Mouse (Mus musculus): Measurements from ENCODE around the gene Slc16a12.
"Not testable (repeated sequence)": the region's sequence is repeated elsewhere in the genome, so short reads cannot be mapped to it uniquely, and the experiment has no call there.

Gene Slc16a12

GRCm38 (mm10) chr19:34746688-34747504 lies at the start of gene Slc16a12:
Slc16a12 (minus strand) TSS chr19:34747289.
- peak in 1 of 2 experiments; percentile 17 for DNase-seq (ENCODE audit: low spot score in 2 of 2)

GRCm38 (mm10) chr19:34796396-34796795 lies 49.3 kb upstream of the Slc16a12 start:
- DNase-seq (ENCODE audit: low spot score in 2 of 2) = no peak

GRCm38 (mm10) chr19:34782491-34782890 lies 35.4 kb upstream of the Slc16a12 start:
- DNase-seq (ENCODE audit: low spot score in 2 of 2) = no peak

GRCm38 (mm10) chr19:34778993-34779392 lies 31.9 kb upstream of the Slc16a12 start:
- no peak for DNase-seq (ENCODE audit: low spot score in 2 of 2)

- DNase-seq (ENCODE audit: low spot score in 2 of 2) = no peak
These were observed 31.0 kb upstream of the Slc16a12 start for GRCm38 (mm10) chr19:34778098-34778497.

GRCm38 (mm10) chr19:34772775-34773174 lies 25.7 kb upstream of the Slc16a12 start:
- DNase-seq (ENCODE audit: low spot score in 2 of 2) = peak in 1 of 2 experiments; percentile 37

- no peak for DNase-seq (ENCODE audit: low spot score in 2 of 2)
These were observed 23.7 kb upstream of the Slc16a12 start for GRCm38 (mm10) chr19:34770764-34771163.

- DNase-seq (ENCODE audit: low spot score in 2 of 2) = no peak
These were observed 11.7 kb upstream of the Slc16a12 start for GRCm38 (mm10) chr19:34758754-34759153.

- DNase-seq (ENCODE audit: low spot score in 2 of 2) = no peak
These were observed 9.6 kb upstream of the Slc16a12 start for GRCm38 (mm10) chr19:34756561-34757240.

- no peak for DNase-seq (ENCODE audit: low spot score in 2 of 2)
These were observed 8.6 kb upstream of the Slc16a12 start for GRCm38 (mm10) chr19:34755680-34756079.

GRCm38 (mm10) chr19:34753243-34753642 lies 6.2 kb upstream of the Slc16a12 start:
- DNase-seq (ENCODE audit: low spot score in 2 of 2) = no peak

GRCm38 (mm10) chr19:34752391-34753092 lies 5.5 kb upstream of the Slc16a12 start:
- no peak for DNase-seq (ENCODE audit: low spot score in 2 of 2)

- no peak for DNase-seq (ENCODE audit: low spot score in 2 of 2)
These were observed 4.1 kb upstream of the Slc16a12 start for GRCm38 (mm10) chr19:34751150-34751549.

- no peak for DNase-seq (ENCODE audit: low spot score in 2 of 2)
These were observed 1.9 kb upstream of the Slc16a12 start for GRCm38 (mm10) chr19:34748992-34749391.

- DNase-seq (ENCODE audit: low spot score in 2 of 2) = not testable (repeated sequence)
These were observed 880 bp upstream of the Slc16a12 start for GRCm38 (mm10) chr19:34747969-34748368.

- no peak for DNase-seq (ENCODE audit: low spot score in 2 of 2)
These were observed 888 bp downstream of the Slc16a12 start for GRCm38 (mm10) chr19:34746201-34746600.

GRCm38 (mm10) chr19:34745012-34745411 lies 2.1 kb downstream of the Slc16a12 start:
- no peak for DNase-seq (ENCODE audit: low spot score in 2 of 2)

GRCm38 (mm10) chr19:34737916-34738315 lies 9.2 kb downstream of the Slc16a12 start:
- DNase-seq (ENCODE audit: low spot score in 2 of 2) = no peak

GRCm38 (mm10) chr19:34735900-34736299 lies 11.2 kb downstream of the Slc16a12 start:
- DNase-seq (ENCODE audit: low spot score in 2 of 2) = no peak

- peak; percentile 19 to 52 for DNase-seq (ENCODE audit: low spot score in 2 of 2)
These were observed 14.1 kb downstream of the Slc16a12 start for GRCm38 (mm10) chr19:34733020-34733419.

GRCm38 (mm10) chr19:34731356-34731755 lies 15.7 kb downstream of the Slc16a12 start:
- peak in 1 of 2 experiments; percentile 32 for DNase-seq (ENCODE audit: low spot score in 2 of 2)

- DNase-seq (ENCODE audit: low spot score in 2 of 2) = no peak
These were observed 16.5 kb downstream of the Slc16a12 start for GRCm38 (mm10) chr19:34730584-34730983.
